Mouse (Mus musculus) MEL (cell line): Measurements from ENCODE around the gene Mboat2.

Experiments
- CHD1 ChIP-seq: IDR thresholded peaks from 2 replicates; pipeline ENCODE4 v1.6.1; 2012; ENCODE audit warnings: low read depth, mild to moderate bottlenecking, inconsistent platforms, low read length, improper control_type of control experiment
- CHD2 ChIP-seq: IDR thresholded peaks from 2 replicates; pipeline ENCODE4 v1.6.1; 2011; ENCODE audit warnings: low read length, improper control_type of control experiment
- CTCF ChIP-seq, 3 experiments: IDR thresholded peaks in 2 of 3; conservative IDR thresholded peaks in 1 of 3; 2 replicates each; pipeline ENCODE4 v1.5.1; 2011 to 2012; ENCODE audit warnings: low read length in 3 of 3, low read depth in 2 of 3, mild to moderate bottlenecking in 2 of 3, improper control_type of control experiment in 1 of 3, inconsistent platforms in 1 of 3, mixed read lengths in 1 of 3, moderate library complexity in 1 of 3; ENCODE audit not compliant: control insufficient read depth in 1 of 3, insufficient read depth in 1 of 3, poor library complexity in 1 of 3, severe bottlenecking in 1 of 3
- GATA1 ChIP-seq: IDR thresholded peaks from 2 replicates; pipeline ENCODE4 v1.6.1; 2011; ENCODE audit warnings: low read depth, low read length, improper control_type of control experiment
- JUND ChIP-seq: IDR thresholded peaks from 2 replicates; pipeline ENCODE4 v1.6.1; 2011; ENCODE audit warnings: low read depth, mild to moderate bottlenecking, improper control_type of control experiment, low read length
- POLR2A ChIP-seq, 2 experiments: IDR thresholded peaks; 2 replicates each; pipeline ENCODE4 v1.6.1; 2011 to 2012; ENCODE audit warnings: low read length in 2 of 2, mild to moderate bottlenecking in 2 of 2, control low read depth in 1 of 2, improper control_type of control experiment in 1 of 2, low read depth in 1 of 2, moderate library complexity in 1 of 2; ENCODE audit not compliant: control insufficient read depth in 1 of 2, insufficient read depth in 1 of 2, poor library complexity in 1 of 2
- POLR2AphosphoS2 ChIP-seq: IDR thresholded peaks from 2 replicates; pipeline ENCODE4 v1.6.1; 2011; ENCODE audit warnings: low read length, improper control_type of control experiment
- TCF12 ChIP-seq: IDR thresholded peaks from 2 replicates; pipeline ENCODE4 v1.6.1; 2014; ENCODE audit warnings: low read depth, mild to moderate bottlenecking, inconsistent platforms, low read length, improper control_type of control experiment, moderate library complexity
- UBTF ChIP-seq: IDR thresholded peaks from 2 replicates; pipeline ENCODE4 v1.6.1; 2012; ENCODE audit warnings: low read depth, mild to moderate bottlenecking, inconsistent platforms, low read length, improper control_type of control experiment, moderate library complexity, borderline replicate concordance; ENCODE audit not compliant: insufficient read depth
- USF1 ChIP-seq: IDR thresholded peaks from 2 replicates; pipeline ENCODE4 v1.6.1; 2014; ENCODE audit warnings: low read depth, mild to moderate bottlenecking, inconsistent platforms, low read length, improper control_type of control experiment, moderate library complexity

GRCm38 (mm10) chr12:24895352-24895751 is 64.7 kb downstream of the Mboat2 start:
- no peak for TF ChIP-seq USF1
- TF ChIP-seq CTCF (IDR thresholded peaks at IDR 0.05 in 2 of 3, conservative IDR thresholded peaks at IDR 0.05 in 1 of 3; ENCODE audit: control insufficient read depth in 1 of 3, insufficient read depth in 1 of 3, low read depth in 2 of 3, low read length in 3 of 3, poor library complexity in 1 of 3, severe bottlenecking in 1 of 3) = no peak
- TF ChIP-seq UBTF = no peak
- no peak for TF ChIP-seq GATA1
- no peak for TF ChIP-seq CHD2
- TF ChIP-seq TCF12 = no peak
- no peak for TF ChIP-seq POLR2A (IDR thresholded peaks at IDR 0.05; ENCODE audit: control insufficient read depth in 1 of 2, insufficient read depth in 1 of 2, low read depth in 1 of 2, low read length in 2 of 2, poor library complexity in 1 of 2)
- TF ChIP-seq POLR2AphosphoS2 = no peak
- no peak for TF ChIP-seq JUND
- no peak for TF ChIP-seq CHD1
